In genomic region chr1:42231091-42231490, GRCm38 (mm10) we compare ENCODE assay signal across 19 mouse cellular contexts.
A peak's percentile ranks its signal among the peaks of the same experiment; 100 is the strongest.
DNase-seq lines count a peak whose midpoint lies in the region; ATAC-seq and TF ChIP-seq lines count a peak whose summit lies in the region.
"Had no signal": no experiment of that assay in that cellular context is flagged by ENCODE, and none has a peak within 500 bp of the region (broad histone marks: within the 10 kb centered on the region; RNA-seq: fewer than 3 reads in every experiment).

No protein-coding gene starts in this region.

- TF ChIP-seq POLR2A in cerebellum, adult 2 months (IDR thresholded peaks at IDR 0.05; ENCODE audit: borderline replicate concordance, insufficient read depth, low read length): no peak

- no peak overlapping the region for H3K9ac ChIP-seq in neural tube, embryonic 15.5 days (replicated peaks)
- H3K9ac ChIP-seq in midbrain, postnatal 0 days (replicated peaks; ENCODE audit: low read length, poor library complexity, severe bottlenecking): no peak overlapping the region
- H3K9ac ChIP-seq: heart, embryonic 12.5 days; liver, embryonic 13.5 days; neural tube, embryonic 13.5 days had no signal

- no peak for TF ChIP-seq CTCF in cerebellum, adult 2 months (IDR thresholded peaks at IDR 0.05; ENCODE audit: borderline replicate concordance, insufficient read depth, low read depth, low read length)
- TF ChIP-seq CTCF in midbrain, postnatal 0 days (IDR thresholded peaks at IDR 0.05): no peak

- no peaks in the 10 kb centered on the region; the same call in 1 of the 2 replicates for H3K4me1 ChIP-seq in cerebellum, adult 2 months (ENCODE audit: control insufficient read depth, insufficient read depth, low read length)
- H3K4me1 ChIP-seq in neural tube, embryonic 15.5 days: 0 out of 2 replicates have a peak, but pooled peaks cover 4% of the 10 kb centered on the region
- H3K4me1 ChIP-seq in midbrain, postnatal 0 days (ENCODE audit: insufficient read depth, low read length): no peaks in the 10 kb centered on the region
- H3K4me1 ChIP-seq: heart, embryonic 12.5 days; liver, embryonic 13.5 days had no signal

- peak; percentile 66 to 82 for DNase-seq in cerebellum, postnatal 14 days
- no peak for DNase-seq in cerebellum, adult 2 months
- peak; percentile 25 to 55 for DNase-seq in layer of hippocampus, postnatal 10 days (ENCODE audit: low spot score in 2 of 2)
- no peak for DNase-seq in layer of hippocampus, postnatal 36 days
- DNase-seq in neural tube, embryonic 10.5 days (ENCODE audit: extremely low spot score, low spot score): no peak
- peak; percentile 71 for DNase-seq in midbrain, postnatal 0 days (ENCODE audit: low spot score)
- DNase-seq: cerebellum, adult 8-10 months; embryo, embryonic 11 days; heart, postnatal 36 days; liver, embryonic 13.5 days; retina, postnatal 1 day; thymus, postnatal 25 days had no signal

- H3K9me3 ChIP-seq in neural tube, embryonic 15.5 days (replicated peaks): no peaks in the 10 kb centered on the region
- no peaks in the 10 kb centered on the region for H3K9me3 ChIP-seq in midbrain, postnatal 0 days (ENCODE audit: low read length)
- H3K9me3 ChIP-seq: heart, embryonic 12.5 days; limb, embryonic 10.5 days; liver, embryonic 13.5 days; neural tube, embryonic 13.5 days had no signal

- no peaks in the 10 kb centered on the region for H3K36me3 ChIP-seq in neural tube, embryonic 15.5 days
- H3K36me3 ChIP-seq in midbrain, postnatal 0 days (ENCODE audit: insufficient read depth, low read length): no peaks in the 10 kb centered on the region
- H3K36me3 ChIP-seq: heart, embryonic 12.5 days; limb, embryonic 10.5 days; liver, embryonic 13.5 days; neural tube, embryonic 13.5 days had no signal

- H3K4me3 ChIP-seq in cerebellum, adult 2 months (replicated peaks; ENCODE audit: insufficient read depth, low read depth, low read length): no peak overlapping the region
- H3K4me3 ChIP-seq in neural tube, embryonic 15.5 days (replicated peaks): no peak overlapping the region
- H3K4me3 ChIP-seq in midbrain, postnatal 0 days (ENCODE audit: low read depth, low read length): no peak overlapping the region
- H3K4me3 ChIP-seq: erythroblast, embryonic 14.5 days; heart, embryonic 12.5 days; limb, embryonic 10.5 days; liver, embryonic 13.5 days; neural tube, embryonic 13.5 days had no signal

- 0 out of 2 replicates have a peak overlapping the region, but pooled peaks have one; percentile 8 for H3K4me2 ChIP-seq in neural tube, embryonic 15.5 days
- H3K4me2 ChIP-seq in midbrain, postnatal 0 days (ENCODE audit: low read depth, low read length, poor library complexity, severe bottlenecking): peak overlapping the region; percentile 37; the same call in 1 of the 2 replicates
- H3K4me2 ChIP-seq: heart, embryonic 12.5 days; liver, embryonic 13.5 days; neural tube, embryonic 13.5 days had no signal

- ATAC-seq in neural tube, embryonic 15.5 days (ENCODE audit: low FRiP score): no peak
- no peak for ATAC-seq in midbrain, postnatal 0 days (ENCODE audit: low FRiP score)
- ATAC-seq: intestine, postnatal 0 days had no signal

- H3K27me3 ChIP-seq in cerebellum, adult 2 months (ENCODE audit: control insufficient read depth, insufficient read depth, low read length): no peaks in the 10 kb centered on the region
- H3K27me3 ChIP-seq in neural tube, embryonic 15.5 days (replicated peaks): no peaks in the 10 kb centered on the region
- no peaks in the 10 kb centered on the region for H3K27me3 ChIP-seq in midbrain, postnatal 0 days (ENCODE audit: insufficient read depth, low read length)
- H3K27me3 ChIP-seq: heart, embryonic 12.5 days; liver, embryonic 13.5 days; neural tube, embryonic 13.5 days had no signal

- H3K27ac ChIP-seq in cerebellum, adult 2 months (ENCODE audit: insufficient read depth, low read length): no peak overlapping the region
- no peak overlapping the region for H3K27ac ChIP-seq in neural tube, embryonic 15.5 days (replicated peaks)
- H3K27ac ChIP-seq in midbrain, postnatal 0 days (ENCODE audit: low read depth, low read length): no peak overlapping the region
- H3K27ac ChIP-seq: kidney, postnatal 0 days; limb, embryonic 10.5 days; liver, embryonic 13.5 days; neural tube, embryonic 13.5 days had no signal

- WGBS in cerebellum, adult 2 months: 4% methylated on average over 5 of the region's 5 CpGs
- 50% methylated on average over 5 of the region's 5 CpGs for WGBS in neural tube, embryonic 15.5 days
- WGBS in midbrain, postnatal 0 days: 61% methylated on average over 5 of the region's 5 CpGs

Comparison
In these comparisons a context has a peak if more than half of its experiments do, and no peak if none do; other contexts are left out.
1. DNase-seq: peak in cerebellum, postnatal 14 days (2 of 2), layer of hippocampus, postnatal 10 days (2 of 2) and midbrain, postnatal 0 days (single experiment); none in cerebellum, adult 2 months (0 of 2), layer of hippocampus, postnatal 36 days (0 of 2) and neural tube, embryonic 10.5 days (single experiment).